Mouse (Mus musculus) hindbrain, postnatal 0 days (tissue): ENCODE measurements around the gene Inpp5a. TPM values are rescaled to one million over a fixed set of nuclear protein-coding genes. Genes with fewer than 3 reads are reported as not detected.

ENCODE experiments used
- ATAC-seq: fragments of 200-750 bp; cut with Nextera tagmentation; 2 replicates; pipeline ENCODE4 v1.8.0; 2017; ENCODE audit warnings: mild to moderate bottlenecking, moderate TSS enrichment, moderate library complexity
- DNase-seq: peaks from one replicate; pipeline ENCODE4 v3.0.0-alpha.2; 2015; ENCODE audit warnings: low spot score
- H3K27ac ChIP-seq: fragments of 300-500 bp; sonication (generic); 2 replicates; pipeline ENCODE4 v1.5.1; 2014; ENCODE audit warnings: mild to moderate bottlenecking
- H3K27me3 ChIP-seq: fragments of 300-500 bp; sonication (generic); 2 replicates; pipeline ENCODE4 v1.6.1; 2014; ENCODE audit warnings: low read length, mixed read lengths; ENCODE audit not compliant: insufficient read depth
- H3K36me3 ChIP-seq: fragments of 300-500 bp; sonication (generic); 2 replicates; pipeline ENCODE4 v1.6.1; 2014; ENCODE audit warnings: low read length, mixed read lengths; ENCODE audit not compliant: insufficient read depth
- H3K4me1 ChIP-seq: fragments of 300-500 bp; sonication (generic); 2 replicates; pipeline ENCODE4 v1.6.1; 2014; ENCODE audit warnings: antibody characterized with exemption, low read length, mixed read lengths; ENCODE audit not compliant: insufficient read depth
- H3K4me2 ChIP-seq: fragments of 300-500 bp; sonication (generic); 2 replicates; pipeline ENCODE4 v1.6.1; 2014; ENCODE audit warnings: low read depth, mild to moderate bottlenecking, low read length, moderate library complexity, mixed read lengths
- H3K4me3 ChIP-seq: fragments of 300-500 bp; sonication (generic); 2 replicates; pipeline ENCODE4 v1.5.1; 2014; ENCODE audit warnings: low read length
- H3K9ac ChIP-seq: fragments of 300-500 bp; sonication (generic); replicated peaks from 2 replicates; pipeline ENCODE4 v1.6.1; 2014; ENCODE audit warnings: mild to moderate bottlenecking, low read length, moderate library complexity, mixed read lengths
- H3K9me3 ChIP-seq: fragments of 300-500 bp; sonication (generic); 2 replicates; pipeline ENCODE4 v1.6.1; 2016; ENCODE audit warnings: low read length, mixed read lengths
- CTCF ChIP-seq: IDR thresholded peaks from 2 replicates; pipeline ENCODE4 v1.5.1; 2016; ENCODE audit warnings: antibody characterized with exemption, control low read depth, low read depth
- WGBS: fragments of 180-500 bp; shearing (Covaris S2); extraction: QIAGEN DNeasy Blood & Tissue Kit; methylation state at CpG from one replicate; pipeline ENCODE4 v1.1.7; 2014; 5-methylcytosine and 5-hydroxymethylcytosine counted together
- polyA plus RNA-seq: library from polyadenylated mRNA; unstranded; fragments of >200 nt; fragmentation: Nextera tagmentation; extraction: Ambion mirVana; gene quantifications from 2 replicates; pipeline ENCODE4 v1.2.1, GENCODE M21; 2015
- total RNA-seq: library from RNA; depleted of rRNA; stranded (reverse); fragments of >200 nt; gene quantifications from 2 replicates; pipeline ENCODE4 v1.2.3, GENCODE M21; 2014

Inpp5a gene
- total and polyA plus RNA-seq, 2 experiments from 2014 or later: 16.6 to 23.6 TPM

DNA sequence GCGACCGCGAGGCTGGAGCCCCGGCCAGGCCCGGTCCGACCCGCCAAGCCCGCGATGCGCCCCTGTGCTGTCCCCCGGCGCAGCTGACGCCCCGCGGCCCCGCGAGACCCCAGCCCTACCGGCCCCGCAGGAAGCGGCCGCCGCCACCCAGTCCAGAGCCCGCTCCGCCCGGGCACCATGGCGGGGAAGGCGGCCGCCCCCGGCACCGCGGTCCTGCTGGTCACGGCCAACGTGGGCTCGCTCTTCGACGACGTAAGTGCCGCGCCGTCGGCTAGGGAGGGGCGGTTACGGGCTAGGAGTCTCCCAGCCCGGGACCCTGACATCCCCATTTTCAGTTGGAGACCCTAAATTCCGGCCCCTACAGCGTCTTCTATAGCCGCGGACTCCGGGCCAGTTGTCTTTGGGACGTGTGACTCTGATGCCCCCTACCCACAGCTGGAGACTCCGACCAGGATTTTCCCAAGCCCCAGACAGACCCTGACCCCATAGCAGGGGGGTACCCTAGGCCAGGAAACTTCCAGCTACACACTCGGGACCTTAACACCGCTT lies 378 bp downstream of the Inpp5a start:
- DNase-seq (peak; percentile 49), ATAC-seq (no peak; the same call in 1 of the 2 replicates)
- TF ChIP-seq CTCF: no peak
- peak overlapping the region; percentile 83 for H3K27ac ChIP-seq
- H3K27me3 ChIP-seq: no peaks in the 10 kb centered on the region
- peak overlapping the region; percentile 83 for H3K4me2 ChIP-seq
- peaks cover 38% of the 10 kb centered on the region for H3K4me1 ChIP-seq
- peak overlapping the region; percentile 89 for H3K9ac ChIP-seq
- no peaks in the 10 kb centered on the region for H3K36me3 ChIP-seq
- H3K9me3 ChIP-seq: no peaks in the 10 kb centered on the region
- WGBS: under 1% methylated on average over 40 of the region's 53 CpGs
- H3K4me3 ChIP-seq: peak overlapping the region; percentile 87

GRCm38 (mm10) chr7:139390380-139390779 lies 1.5 kb downstream of the Inpp5a start:
- no peak for TF ChIP-seq CTCF
- no peaks in the 10 kb centered on the region for H3K9me3 ChIP-seq
- no peaks in the 10 kb centered on the region for H3K27me3 ChIP-seq
- ATAC-seq (no peak), DNase-seq (no peak)
- H3K4me2 ChIP-seq: peak overlapping the region; percentile 83
- H3K36me3 ChIP-seq: no peaks in the 10 kb centered on the region
- peak overlapping the region; percentile 33 for H3K9ac ChIP-seq
- peaks cover 34% of the 10 kb centered on the region for H3K4me1 ChIP-seq
- peak overlapping the region; percentile 87 for H3K4me3 ChIP-seq
- 60% methylated on average over 3 of the region's 3 CpGs for WGBS
- H3K27ac ChIP-seq: no peak overlapping the region

DNA sequence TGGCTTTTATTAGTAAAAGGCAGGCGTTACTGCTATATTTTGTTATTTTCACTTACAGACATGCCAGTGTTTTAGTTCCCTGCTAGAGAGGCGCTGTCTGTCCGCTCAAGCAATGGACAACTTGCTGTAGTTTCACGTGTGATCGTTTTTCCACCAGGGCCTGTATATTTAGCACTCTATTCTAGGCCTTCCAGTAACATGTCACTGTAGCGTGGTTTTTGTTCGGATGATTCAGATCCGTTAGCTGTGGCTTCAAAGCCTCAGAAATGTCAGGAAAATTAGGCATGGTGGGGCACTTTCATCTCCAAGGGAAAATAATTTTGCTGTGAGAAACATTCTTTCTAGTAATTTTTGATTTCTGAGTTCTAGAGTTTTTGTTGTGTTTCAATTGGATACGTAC lies 2.0 kb downstream of the Inpp5a start:
- DNase-seq: no peak
- H3K27me3 ChIP-seq: no peaks in the 10 kb centered on the region
- no peak overlapping the region for H3K4me3 ChIP-seq
- H3K36me3 ChIP-seq: no peaks in the 10 kb centered on the region
- peaks cover 32% of the 10 kb centered on the region for H3K4me1 ChIP-seq
- no peaks in the 10 kb centered on the region for H3K9me3 ChIP-seq
- no peak for ATAC-seq
- H3K27ac ChIP-seq: no peak overlapping the region
- H3K4me2 ChIP-seq: peak overlapping the region; percentile 83
- H3K9ac ChIP-seq: no peak overlapping the region
- 77% methylated on average over 9 of the region's 9 CpGs for WGBS
- TF ChIP-seq CTCF: no peak

DNA sequence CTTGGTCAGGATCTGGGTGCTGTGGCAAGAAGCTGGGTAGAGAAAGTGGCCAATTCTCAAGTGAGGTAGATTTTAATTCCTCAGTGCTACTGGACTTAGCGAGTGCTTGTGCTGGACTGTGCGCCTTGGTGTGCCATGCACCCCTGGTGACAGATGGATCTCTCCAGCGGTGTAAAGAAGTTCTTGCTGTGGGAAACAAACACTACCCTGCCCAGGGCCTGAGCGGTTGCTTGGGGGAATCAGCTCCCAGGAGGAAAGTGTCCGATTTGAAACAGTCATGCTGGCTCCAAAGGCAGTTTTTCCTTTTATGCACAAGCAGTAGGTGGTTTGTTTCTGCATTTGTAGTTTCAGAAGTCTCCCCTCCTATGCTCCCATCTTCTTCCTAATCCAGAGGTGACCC lies 2.8 kb downstream of the Inpp5a start:
- TF ChIP-seq CTCF: no peak
- H3K4me1 ChIP-seq: peaks cover 32% of the 10 kb centered on the region
- no peak overlapping the region for H3K4me3 ChIP-seq
- DNase-seq (no peak), ATAC-seq (no peak)
- no peaks in the 10 kb centered on the region for H3K36me3 ChIP-seq
- no peaks in the 10 kb centered on the region for H3K27me3 ChIP-seq
- WGBS: 50% methylated on average over 5 of the region's 5 CpGs
- H3K9me3 ChIP-seq: no peaks in the 10 kb centered on the region
- H3K9ac ChIP-seq: no peak overlapping the region
- no peak overlapping the region for H3K27ac ChIP-seq
- H3K4me2 ChIP-seq: peak overlapping the region; percentile 13; the same call in 1 of the 2 replicates

DNA sequence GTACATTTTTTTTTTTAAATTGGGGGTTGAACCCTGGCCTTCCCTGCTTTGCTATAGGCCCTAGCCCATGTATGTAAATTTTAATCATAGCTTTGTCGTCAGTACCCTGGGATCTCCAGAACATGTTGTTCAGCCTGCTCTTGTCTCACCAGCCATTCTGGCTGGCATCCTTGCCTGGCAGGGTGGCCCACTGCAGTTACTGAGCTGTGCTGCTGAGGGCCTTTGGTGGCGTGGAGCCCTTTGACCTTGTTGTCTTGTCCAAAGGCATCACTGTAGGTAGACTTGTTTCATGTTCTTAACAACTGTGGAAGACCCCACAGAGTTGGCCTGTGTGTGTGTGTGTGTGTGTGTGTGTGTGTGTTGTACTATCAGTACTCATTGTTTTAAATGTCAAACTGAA lies 3.2 kb downstream of the Inpp5a start:
- no peaks in the 10 kb centered on the region for H3K9me3 ChIP-seq
- H3K4me3 ChIP-seq: no peak overlapping the region
- no peak overlapping the region for H3K27ac ChIP-seq
- no peak for TF ChIP-seq CTCF
- H3K4me2 ChIP-seq: no peak overlapping the region
- 59% methylated on average over 2 of the region's 2 CpGs for WGBS
- ATAC-seq (no peak), DNase-seq (no peak)
- no peaks in the 10 kb centered on the region for H3K36me3 ChIP-seq
- H3K4me1 ChIP-seq: peaks cover 32% of the 10 kb centered on the region
- no peak overlapping the region for H3K9ac ChIP-seq
- no peaks in the 10 kb centered on the region for H3K27me3 ChIP-seq

DNA sequence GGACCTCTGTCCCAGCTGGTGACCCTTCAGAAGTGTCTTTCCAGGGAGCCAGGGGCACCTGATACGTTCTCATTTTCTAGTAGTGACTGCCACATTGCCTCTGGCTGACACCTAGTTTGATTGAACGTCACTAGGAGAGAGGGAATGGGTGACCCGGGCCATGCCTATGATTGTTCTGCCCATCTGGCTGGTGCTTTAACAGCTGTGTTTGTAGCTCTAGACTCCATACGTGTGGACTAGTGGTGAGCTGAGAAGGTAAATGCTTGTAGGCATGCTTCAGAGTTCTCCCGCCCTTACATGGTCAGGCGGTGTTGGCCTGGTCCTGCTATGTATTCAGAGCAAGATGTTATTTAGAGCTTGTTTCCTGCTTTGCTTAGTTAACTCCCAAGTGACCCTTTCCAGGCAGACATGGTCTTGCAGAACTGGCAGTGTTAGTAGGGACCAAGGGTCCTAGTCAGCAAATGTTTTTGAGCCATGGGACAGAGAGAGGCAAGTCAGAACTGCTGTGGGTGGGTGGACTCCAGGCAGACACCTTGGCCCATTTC lies 3.9 kb downstream of the Inpp5a start:
- DNase-seq: no peak

GRCm38 (mm10) chr7:139397521-139397920 lies 8.6 kb downstream of the Inpp5a start:
- Histone ChIP-seq H3K9ac (no peak overlapping the region), H3K36me3 (no peaks in the 10 kb centered on the region), H3K4me1 (peaks cover 24% of the 10 kb centered on the region), H3K27me3 (no peaks in the 10 kb centered on the region), H3K4me2 (no peak overlapping the region), H3K27ac (peak overlapping the region; percentile 54), H3K9me3 (no peaks in the 10 kb centered on the region), H3K4me3 (no peak overlapping the region)
- TF ChIP-seq CTCF: no peak
- 34% methylated on average over 8 of the region's 8 CpGs for WGBS
- ATAC-seq: peak; percentile 48; the same call in 1 of the 2 replicates
- DNase-seq: peak; percentile 78

More for the DNA sequence above, 3.9 kb downstream of the Inpp5a start:
- 67% methylated on average over 6 of the region's 6 CpGs for WGBS
- Histone ChIP-seq H3K36me3 (no peaks in the 10 kb centered on the region), H3K27me3 (no peaks in the 10 kb centered on the region), H3K4me2 (no peak overlapping the region), H3K9me3 (no peaks in the 10 kb centered on the region), H3K27ac (no peak overlapping the region), H3K4me1 (peaks cover 36% of the 10 kb centered on the region), H3K4me3 (no peak overlapping the region), H3K9ac (no peak overlapping the region)
- TF ChIP-seq CTCF: no peak
- no peak for ATAC-seq
